Mouse (Mus musculus) hindbrain, embryonic 16.5 days (tissue): Measurements from ENCODE around the gene Gm47959. TPM values are rescaled to one million over a fixed set of nuclear protein-coding genes. Genes with fewer than 3 reads are reported as not detected.
A peak's percentile ranks its signal among the peaks of the same experiment; 100 is the strongest.

Source experiments
- ATAC-seq: fragments of 200-750 bp; cut with Nextera tagmentation; 2 replicates; pipeline ENCODE4 v1.8.0; 2017; ENCODE audit warnings: moderate TSS enrichment, moderate library complexity
- H3K27ac ChIP-seq: fragments of 300-500 bp; sonication (generic); 2 replicates; pipeline ENCODE4 v1.5.1; 2014; ENCODE audit warnings: low read depth, mild to moderate bottlenecking, control low read depth, low read length, moderate library complexity
- H3K27me3 ChIP-seq: fragments of 300-500 bp; sonication (generic); replicated peaks from 2 replicates; pipeline ENCODE4 v1.6.1; 2014; ENCODE audit warnings: low read length; ENCODE audit not compliant: control insufficient read depth, insufficient read depth
- H3K36me3 ChIP-seq: fragments of 300-500 bp; sonication (generic); 2 replicates; pipeline ENCODE4 v1.6.1; 2014; ENCODE audit warnings: mild to moderate bottlenecking, low read length, moderate library complexity, mixed read lengths; ENCODE audit not compliant: control insufficient read depth, insufficient read depth
- H3K4me1 ChIP-seq: fragments of 300-500 bp; sonication (generic); 2 replicates; pipeline ENCODE4 v1.6.1; 2014; ENCODE audit warnings: low read depth, low read length; ENCODE audit not compliant: control insufficient read depth, insufficient read depth
- H3K4me2 ChIP-seq: fragments of 300-500 bp; sonication (generic); 2 replicates; pipeline ENCODE4 v1.6.1; 2014; ENCODE audit warnings: mild to moderate bottlenecking, low read length, control low read depth, moderate library complexity
- H3K4me3 ChIP-seq: fragments of 300-500 bp; sonication (generic); 2 replicates; pipeline ENCODE4 v1.5.1; 2014; ENCODE audit warnings: mild to moderate bottlenecking, low read length, control low read depth, moderate library complexity
- H3K9ac ChIP-seq: fragments of 300-500 bp; sonication (generic); 2 replicates; pipeline ENCODE4 v1.6.1; 2014; ENCODE audit warnings: low read depth, mild to moderate bottlenecking, control low read depth, low read length, moderate library complexity
- H3K9me3 ChIP-seq: fragments of 300-500 bp; sonication (generic); 2 replicates; pipeline ENCODE4 v1.6.1; 2014; ENCODE audit warnings: mild to moderate bottlenecking, low read length, moderate library complexity; ENCODE audit not compliant: control insufficient read depth
- WGBS: fragments of 180-500 bp; shearing (Covaris S2); extraction: QIAGEN DNeasy Blood & Tissue Kit; methylation state at CpG from one replicate; pipeline ENCODE4 v1.1.7; 2014; 5-methylcytosine and 5-hydroxymethylcytosine counted together
- polyA plus RNA-seq: library from polyadenylated mRNA; unstranded; fragments of >200 nt; fragmentation: Nextera tagmentation; extraction: Ambion mirVana; gene quantifications from 2 replicates; pipeline ENCODE4 v1.2.1, GENCODE M21; 2015

The Gm47959 gene
- polyA plus RNA-seq, 1 experiment from 2014 or later: not detected

DNA sequence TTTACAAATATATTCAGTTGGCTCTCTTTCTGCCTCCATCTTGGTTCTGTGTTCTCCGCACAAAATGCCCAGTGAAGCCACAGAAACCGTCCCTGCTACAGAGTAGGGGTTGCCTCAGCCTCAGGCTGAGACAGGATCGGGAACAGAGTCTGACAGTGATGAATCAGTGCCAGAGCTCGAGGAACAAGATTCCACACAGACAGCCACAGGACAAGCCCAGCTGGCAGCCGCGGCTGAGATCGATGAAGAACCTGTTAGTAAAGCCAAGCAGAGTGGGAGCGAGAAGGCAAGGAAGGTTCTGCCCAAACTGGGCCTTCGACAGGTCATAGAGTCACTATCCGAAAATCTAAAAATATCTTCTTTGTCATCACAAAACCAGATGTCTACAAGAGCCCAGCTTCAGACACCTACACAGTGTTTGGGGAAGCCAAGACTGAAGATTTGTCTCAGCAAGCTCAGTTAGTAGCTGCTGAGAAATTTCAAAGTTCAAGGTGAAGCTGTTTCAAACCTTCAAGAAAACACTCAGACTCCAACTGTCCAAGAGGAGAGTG lies 15.1 kb downstream of the Gm47959 start:
- WGBS: 82% methylated on average over 10 of the region's 10 CpGs
- H3K4me1 ChIP-seq: no peaks in the 10 kb centered on the region
- H3K9ac ChIP-seq: no peak overlapping the region
- no peaks in the 10 kb centered on the region for H3K36me3 ChIP-seq
- no peak overlapping the region for H3K27ac ChIP-seq
- H3K4me3 ChIP-seq: no peak overlapping the region
- no peak overlapping the region for H3K4me2 ChIP-seq
- ATAC-seq: no peak
- H3K27me3 ChIP-seq: no peaks in the 10 kb centered on the region
- H3K9me3 ChIP-seq: no peaks in the 10 kb centered on the region

- no peaks in the 10 kb centered on the region for H3K36me3 ChIP-seq
- H3K9me3 ChIP-seq: no peaks in the 10 kb centered on the region
- H3K27me3 ChIP-seq: no peaks in the 10 kb centered on the region
- no peak overlapping the region for H3K4me3 ChIP-seq
- no peak overlapping the region for H3K9ac ChIP-seq
- no peaks in the 10 kb centered on the region for H3K4me1 ChIP-seq
- 63% methylated on average over 1 of the region's 1 CpGs for WGBS
- ATAC-seq: no peak
- H3K27ac ChIP-seq: no peak overlapping the region
- no peak overlapping the region for H3K4me2 ChIP-seq
Measured at GRCm38 (mm10) chr1:83016556-83016955, 16.2 kb downstream of the Gm47959 start.

- Histone ChIP-seq H3K9me3 (no peaks in the 10 kb centered on the region), H3K4me1 (no peaks in the 10 kb centered on the region), H3K9ac (no peak overlapping the region), H3K4me3 (no peak overlapping the region), H3K36me3 (no peaks in the 10 kb centered on the region), H3K27me3 (no peaks in the 10 kb centered on the region), H3K4me2 (no peak overlapping the region), H3K27ac (no peak overlapping the region)
- 65% methylated on average over 1 of the region's 1 CpGs for WGBS
- no peak for ATAC-seq
Measured at GRCm38 (mm10) chr1:83031950-83032349, 31.6 kb downstream of the Gm47959 start.

- Histone ChIP-seq H3K4me2 (no peak overlapping the region), H3K27ac (no peak overlapping the region), H3K27me3 (no peaks in the 10 kb centered on the region), H3K4me3 (no peak overlapping the region), H3K4me1 (no peaks in the 10 kb centered on the region), H3K9ac (no peak overlapping the region), H3K9me3 (no peaks in the 10 kb centered on the region), H3K36me3 (no peaks in the 10 kb centered on the region)
- no peak for ATAC-seq
- WGBS: 95% methylated on average over 6 of the region's 6 CpGs
Measured at GRCm38 (mm10) chr1:83032508-83032907, 32.2 kb downstream of the Gm47959 start.

DNA sequence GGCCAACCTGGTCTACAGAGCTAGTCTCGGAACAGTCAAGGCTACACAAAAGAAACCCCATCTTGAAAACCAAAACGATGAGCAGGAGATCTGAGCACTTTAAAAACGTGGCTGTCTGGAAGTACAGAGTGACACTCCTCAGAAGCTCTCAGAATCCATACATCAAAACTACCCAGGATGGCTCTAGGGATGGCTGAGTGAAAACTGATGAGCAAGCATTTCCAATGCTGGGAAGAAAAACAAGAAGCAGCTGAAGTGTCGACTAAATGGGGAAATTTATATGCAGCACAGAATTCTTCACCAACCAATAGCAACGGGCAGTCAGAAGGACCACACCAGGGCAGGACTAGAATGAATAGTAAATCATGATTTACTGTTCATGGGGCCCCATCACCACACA lies 34.2 kb downstream of the Gm47959 start:
- Histone ChIP-seq H3K4me2 (no peak overlapping the region), H3K9me3 (no peaks in the 10 kb centered on the region), H3K4me1 (no peaks in the 10 kb centered on the region), H3K9ac (no peak overlapping the region), H3K36me3 (no peaks in the 10 kb centered on the region), H3K4me3 (no peak overlapping the region), H3K27me3 (no peaks in the 10 kb centered on the region), H3K27ac (no peak overlapping the region)
- 66% methylated on average over 5 of the region's 5 CpGs for WGBS
- ATAC-seq: no peak

DNA sequence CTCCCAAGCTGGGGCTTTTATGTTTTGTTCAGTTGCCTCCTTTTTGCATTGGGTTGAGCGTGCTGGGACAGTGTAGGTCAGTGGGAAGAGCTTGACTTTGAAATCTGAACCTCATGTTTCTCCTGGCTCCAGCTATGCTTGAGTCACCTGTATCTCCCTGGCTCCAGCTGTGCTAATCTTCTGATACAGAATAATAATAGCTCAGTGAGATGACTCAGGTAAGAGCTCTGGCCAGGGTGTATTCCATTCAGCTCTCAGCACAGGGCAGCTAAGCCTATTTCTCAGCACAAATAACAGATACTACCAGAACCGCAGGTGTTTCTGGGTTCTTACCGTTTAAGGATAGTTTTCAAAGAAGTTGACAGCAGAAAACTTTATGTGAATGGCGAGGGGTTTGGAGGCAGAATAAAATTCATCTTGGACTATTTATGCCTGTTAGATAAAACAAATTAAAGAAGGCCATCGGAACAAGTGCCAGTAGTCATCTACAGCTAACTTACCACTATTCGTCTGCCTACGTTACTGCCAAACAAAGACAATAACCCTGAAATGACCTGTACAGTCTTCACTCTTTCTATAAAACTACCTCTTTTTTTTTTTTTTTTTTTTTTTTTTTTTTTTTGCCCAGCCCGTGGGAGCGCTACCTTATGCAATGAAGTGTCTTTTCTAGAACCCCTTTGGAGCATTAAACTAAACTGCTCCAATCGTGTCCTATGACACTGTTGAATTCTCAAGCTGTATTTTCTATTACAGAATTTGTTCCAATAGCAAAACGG lies 36.7 kb downstream of the Gm47959 start:
- no peak for ATAC-seq
- Histone ChIP-seq H3K4me3 (no peak overlapping the region), H3K9ac (no peak overlapping the region)

GRCm38 (mm10) chr1:83038109-83038672 lies 37.8 kb downstream of the Gm47959 start, which contains the start of gene Slc19a3:
Slc19a3 (minus strand) TSS chr1:83038448.
- H3K36me3 ChIP-seq: no peaks in the 10 kb centered on the region
- H3K9me3 ChIP-seq: no peaks in the 10 kb centered on the region
- peak within 1 kb of the TSS; percentile 63 for H3K9ac ChIP-seq
- peak within 1 kb of the TSS; percentile 51 for H3K4me3 ChIP-seq
- peak within 1 kb of the TSS; percentile 85 for H3K4me2 ChIP-seq
- peak; percentile 99 for ATAC-seq
- no peaks in the 10 kb centered on the region for H3K4me1 ChIP-seq
- 1% methylated on average over 25 of the region's 25 CpGs for WGBS
- peak within 1 kb of the TSS; percentile 14; the same call in 1 of the 2 replicates for H3K27ac ChIP-seq
- H3K27me3 ChIP-seq: no peaks in the 10 kb centered on the region

More for the DNA sequence above, 36.7 kb downstream of the Gm47959 start:
- Histone ChIP-seq H3K27ac (no peak overlapping the region), H3K4me2 (peak overlapping the region; percentile 85; the same call in 1 of the 2 replicates), H3K27me3 (no peaks in the 10 kb centered on the region), H3K4me1 (no peaks in the 10 kb centered on the region), H3K36me3 (no peaks in the 10 kb centered on the region), H3K9me3 (no peaks in the 10 kb centered on the region)
- 70% methylated on average over 11 of the region's 11 CpGs for WGBS

- H3K4me3 ChIP-seq: no peak overlapping the region
Measured at GRCm38 (mm10) chr1:83039080-83039479, 38.7 kb downstream of the Gm47959 start.

DNA sequence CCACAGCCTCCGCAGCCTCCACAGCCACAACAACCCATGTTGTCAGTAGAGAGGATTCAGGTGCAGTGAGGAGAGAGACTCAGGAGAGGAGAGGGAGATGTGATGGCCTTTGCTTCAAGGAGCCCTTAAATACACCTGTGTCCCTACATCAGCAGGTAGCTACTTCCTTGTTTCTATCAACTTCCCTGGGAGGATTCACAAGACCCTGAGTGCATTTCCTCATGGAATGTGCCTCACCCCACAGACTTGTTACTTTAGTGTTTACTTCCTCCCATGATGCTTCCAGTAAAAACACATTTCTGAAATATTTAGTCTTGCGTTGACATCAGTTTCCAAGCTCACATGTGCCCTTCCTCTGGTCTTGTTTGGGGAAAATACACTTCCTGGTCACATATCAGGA lies 42.0 kb downstream of the Gm47959 start, which contains the start of gene Krtap28-10:
Gene Krtap28-10, minus strand, starts transcription at position 101 of the 400 bp plus-strand sequence.
- ATAC-seq: no peak
- H3K27ac ChIP-seq: no peak within 1 kb of the TSS
- 92% methylated on average over 2 of the region's 2 CpGs for WGBS
- H3K4me1 ChIP-seq: no peaks in the 10 kb centered on the region
- H3K27me3 ChIP-seq: no peaks in the 10 kb centered on the region
- no peaks in the 10 kb centered on the region for H3K9me3 ChIP-seq
- no peak within 1 kb of the TSS for H3K9ac ChIP-seq
- no peak within 1 kb of the TSS for H3K4me3 ChIP-seq
- H3K36me3 ChIP-seq: no peaks in the 10 kb centered on the region
- H3K4me2 ChIP-seq: no peak within 1 kb of the TSS

More at GRCm38 (mm10) chr1:83039080-83039479, 38.7 kb downstream of the Gm47959 start:
- H3K4me2 ChIP-seq: no peak overlapping the region
- no peaks in the 10 kb centered on the region for H3K27me3 ChIP-seq
- H3K4me1 ChIP-seq: no peaks in the 10 kb centered on the region
- no peaks in the 10 kb centered on the region for H3K36me3 ChIP-seq
- no peak overlapping the region for H3K27ac ChIP-seq
- no peaks in the 10 kb centered on the region for H3K9me3 ChIP-seq
- no peak overlapping the region for H3K9ac ChIP-seq
- no peak for ATAC-seq
- 78% methylated on average over 4 of the region's 4 CpGs for WGBS
